Mouse (Mus musculus): ENCODE measurements around the gene Vps26c. TPM values are rescaled to one million over a fixed set of nuclear protein-coding genes. Genes with fewer than 3 reads are reported as not detected.
A peak's percentile ranks its signal among the peaks of the same experiment; 100 is the strongest.

Gene Vps26c
- polyA plus RNA-seq (2014; fragmentation: Nextera tagmentation; extraction: Ambion mirVana): 52.5 and 57.6 TPM in 2 replicates

DNA sequence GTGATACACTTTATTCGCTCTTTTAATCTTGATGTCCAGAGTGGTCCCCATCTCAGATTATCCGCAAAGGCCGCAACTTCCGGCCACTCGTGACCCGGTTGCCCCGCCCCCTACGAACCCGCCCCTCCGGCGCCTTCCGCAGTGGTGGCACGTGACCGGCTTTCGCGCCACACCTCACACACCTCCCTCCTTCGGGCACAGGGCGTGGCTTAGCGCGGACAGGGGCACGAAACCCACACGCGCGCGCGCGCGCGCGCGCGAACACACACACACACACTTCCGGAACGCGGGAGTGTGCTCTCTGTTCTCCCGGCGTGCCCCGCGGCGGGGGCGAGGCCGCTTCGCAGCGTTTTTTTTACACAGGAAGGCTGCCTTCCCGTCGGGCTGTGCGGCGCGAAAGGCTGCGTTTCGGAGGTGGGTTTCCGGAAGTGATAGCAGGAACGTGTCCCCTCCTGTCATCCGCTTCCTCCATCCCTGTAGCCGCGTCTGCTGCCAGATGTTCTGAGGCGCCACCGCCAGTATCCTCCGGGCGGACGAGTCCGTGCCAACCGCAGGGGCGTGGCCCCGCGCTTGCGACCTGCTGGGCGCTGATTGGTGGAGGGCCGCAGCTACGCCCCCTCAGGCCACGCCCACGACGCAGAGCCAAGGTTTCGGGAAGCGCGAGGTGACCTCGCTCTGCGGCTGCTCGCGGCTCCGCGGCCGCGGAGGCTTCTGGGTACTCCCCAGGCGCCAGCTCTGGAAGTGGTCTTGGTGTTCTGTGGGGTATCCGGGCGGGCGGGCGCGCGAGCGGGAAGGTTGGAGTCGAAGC is at the start of gene Vps26c:
Gene Vps26c, minus strand, starts transcription at position 487 of the 808 bp plus-strand sequence.
- Histone ChIP-seq H3K36me3 (ENCODE audit: control insufficient read depth, insufficient read depth, low read length) (no peaks in the 10 kb centered on the region), H3K9me3 (ENCODE audit: control insufficient read depth, low read length) (no peaks in the 10 kb centered on the region), H3K4me2 (ENCODE audit: low read length) (peak within 1 kb of the TSS; percentile 82), H3K9ac (ENCODE audit: low read length) (peak within 1 kb of the TSS; percentile 67), H3K27ac (ENCODE audit: low read depth) (peak within 1 kb of the TSS; percentile 97), H3K27me3 (replicated peaks; ENCODE audit: control insufficient read depth, insufficient read depth, low read length) (no peaks in the 10 kb centered on the region), H3K4me1 (replicated peaks; ENCODE audit: control insufficient read depth, insufficient read depth, low read length) (peaks cover 23% of the 10 kb centered on the region), H3K4me3 (ENCODE audit: low read depth, low read length) (peak within 1 kb of the TSS; percentile 93)
- DNase-seq (ENCODE audit: low spot score) (peak; percentile 98), ATAC-seq (replicated peaks; ENCODE audit: low FRiP score, low TSS enrichment, low read depth) (peak; percentile 91)
- WGBS: under 1% methylated on average over 92 of the region's 93 CpGs

DNA sequence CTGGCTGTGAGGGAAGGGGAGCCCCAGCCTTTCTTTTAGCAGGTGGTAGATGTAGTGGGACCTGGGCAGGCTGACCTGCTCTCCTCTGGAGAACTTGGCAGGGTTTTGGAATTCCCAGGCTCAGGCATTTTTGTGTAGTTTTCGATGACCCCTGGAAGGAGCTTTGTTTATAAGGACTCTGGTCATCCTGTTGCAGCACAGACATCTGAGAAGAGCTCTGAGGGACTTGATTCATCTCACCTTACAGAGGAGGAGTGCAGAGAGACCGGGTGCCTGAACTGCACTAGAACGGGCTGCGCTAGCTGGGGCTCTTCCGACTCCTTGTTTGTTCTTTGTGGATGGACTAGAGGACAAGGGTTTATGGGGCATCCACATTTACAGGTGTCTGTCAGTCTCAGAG is 49.1 kb upstream of the Vps26c start:
- Histone ChIP-seq H3K27me3 (replicated peaks; ENCODE audit: control insufficient read depth, insufficient read depth, low read length) (no peaks in the 10 kb centered on the region), H3K4me2 (ENCODE audit: low read length) (no peak overlapping the region), H3K9me3 (ENCODE audit: control insufficient read depth, low read length) (no peaks in the 10 kb centered on the region), H3K36me3 (ENCODE audit: control insufficient read depth, insufficient read depth, low read length) (no peaks in the 10 kb centered on the region), H3K9ac (ENCODE audit: low read length) (no peak overlapping the region), H3K27ac (ENCODE audit: low read depth) (no peak overlapping the region), H3K4me3 (ENCODE audit: low read depth, low read length) (no peak overlapping the region), H3K4me1 (replicated peaks; ENCODE audit: control insufficient read depth, insufficient read depth, low read length) (peaks cover 43% of the 10 kb centered on the region)
- 32% methylated on average over 5 of the region's 5 CpGs for WGBS
- ATAC-seq (replicated peaks; ENCODE audit: low FRiP score, low TSS enrichment, low read depth) (no peak), DNase-seq (ENCODE audit: low spot score) (no peak)

DNA sequence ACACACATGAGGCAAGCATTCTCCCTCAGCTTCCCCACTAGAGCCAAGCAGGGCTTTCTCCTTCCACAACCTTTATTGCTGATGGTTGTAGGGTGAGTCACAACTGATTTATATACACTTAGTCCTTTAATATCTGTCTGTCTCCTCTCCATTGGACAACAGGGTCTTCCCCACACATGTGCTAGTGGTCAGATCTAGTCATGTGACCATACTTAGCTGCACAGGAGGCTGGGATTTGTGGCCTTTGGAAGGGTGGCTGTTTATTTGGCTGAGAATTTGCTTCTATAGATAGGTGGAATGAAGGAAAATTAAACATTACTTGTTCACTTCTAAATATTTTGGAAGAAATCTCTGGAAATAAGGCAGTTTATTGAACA is 48.1 kb upstream of the Vps26c start:
- H3K4me3 ChIP-seq (ENCODE audit: low read depth, low read length): no peak overlapping the region
- ATAC-seq (replicated peaks; ENCODE audit: low FRiP score, low TSS enrichment, low read depth) (no peak), DNase-seq (ENCODE audit: low spot score) (no peak)
- no peaks in the 10 kb centered on the region for H3K27me3 ChIP-seq (replicated peaks; ENCODE audit: control insufficient read depth, insufficient read depth, low read length)
- no peaks in the 10 kb centered on the region for H3K9me3 ChIP-seq (ENCODE audit: control insufficient read depth, low read length)
- peaks cover 37% of the 10 kb centered on the region for H3K4me1 ChIP-seq (replicated peaks; ENCODE audit: control insufficient read depth, insufficient read depth, low read length)
- no peaks in the 10 kb centered on the region for H3K36me3 ChIP-seq (ENCODE audit: control insufficient read depth, insufficient read depth, low read length)
- no peak overlapping the region for H3K27ac ChIP-seq (ENCODE audit: low read depth)
- H3K9ac ChIP-seq (ENCODE audit: low read length): no peak overlapping the region
- H3K4me2 ChIP-seq (ENCODE audit: low read length): no peak overlapping the region

DNA sequence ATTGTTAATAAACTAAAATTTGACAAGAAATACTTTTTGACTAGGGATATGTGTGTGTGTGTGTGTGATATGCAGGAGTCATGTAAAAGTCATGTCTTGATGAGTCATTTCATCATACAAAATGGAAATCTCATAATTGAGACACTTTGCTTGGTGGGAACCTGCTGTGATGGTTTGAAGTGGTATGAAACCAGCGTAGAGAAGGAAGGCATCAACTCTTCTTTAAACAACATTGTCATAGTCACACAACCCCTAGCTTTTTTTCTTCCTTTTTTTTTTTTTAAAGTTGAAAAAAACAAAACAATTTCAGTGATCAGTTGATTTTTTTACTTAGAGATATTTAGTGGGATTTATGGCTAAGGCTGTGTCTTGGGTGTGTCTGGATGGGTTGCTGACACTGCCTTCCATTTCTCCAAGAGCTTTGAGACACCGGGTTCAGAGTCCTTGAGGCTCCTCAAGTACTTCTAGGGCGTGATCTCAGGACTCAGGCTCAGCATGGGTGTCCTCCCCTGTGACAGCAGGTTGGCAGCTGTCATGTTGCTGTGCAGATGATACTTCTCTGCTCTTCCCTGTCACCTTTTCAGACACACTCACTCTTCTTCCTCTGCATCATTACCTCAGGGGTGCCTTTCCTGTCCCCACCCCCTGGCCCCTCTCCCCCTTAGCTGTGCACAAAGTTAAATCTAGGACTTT is 47.5 kb upstream of the Vps26c start:
- Histone ChIP-seq H3K9ac (ENCODE audit: low read length) (no peak overlapping the region), H3K27ac (ENCODE audit: low read depth) (no peak overlapping the region), H3K4me2 (ENCODE audit: low read length) (no peak overlapping the region), H3K27me3 (replicated peaks; ENCODE audit: control insufficient read depth, insufficient read depth, low read length) (no peaks in the 10 kb centered on the region), H3K4me1 (replicated peaks; ENCODE audit: control insufficient read depth, insufficient read depth, low read length) (peaks cover 34% of the 10 kb centered on the region), H3K9me3 (ENCODE audit: control insufficient read depth, low read length) (no peaks in the 10 kb centered on the region), H3K36me3 (ENCODE audit: control insufficient read depth, insufficient read depth, low read length) (no peaks in the 10 kb centered on the region), H3K4me3 (ENCODE audit: low read depth, low read length) (no peak overlapping the region)
- WGBS: 66% methylated on average over 3 of the region's 3 CpGs
- ATAC-seq (replicated peaks; ENCODE audit: low FRiP score, low TSS enrichment, low read depth) (no peak), DNase-seq (ENCODE audit: low spot score) (no peak)

DNA sequence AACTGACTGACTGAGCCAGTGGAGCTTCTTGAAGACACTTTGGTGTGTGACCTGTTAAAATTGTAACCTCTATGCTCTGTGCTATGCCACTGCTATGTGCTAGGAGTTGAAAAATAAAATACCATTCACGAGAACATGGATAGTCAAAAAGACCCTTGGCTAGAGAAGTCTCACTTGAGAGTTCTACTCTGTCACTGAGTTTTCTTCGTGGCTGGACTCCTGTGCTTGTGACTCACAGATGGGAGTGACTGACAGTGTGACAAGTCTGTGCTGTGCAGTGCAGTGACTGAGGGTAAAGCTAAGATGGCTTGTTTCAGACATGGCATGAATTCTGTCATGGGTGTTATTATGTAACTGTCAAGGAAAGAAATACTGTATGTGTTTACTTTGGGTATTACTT is 45.8 kb upstream of the Vps26c start:
- no peaks in the 10 kb centered on the region for H3K9me3 ChIP-seq (ENCODE audit: control insufficient read depth, low read length)
- H3K4me3 ChIP-seq (ENCODE audit: low read depth, low read length): no peak overlapping the region
- peak overlapping the region; percentile 39 for H3K4me2 ChIP-seq (ENCODE audit: low read length)
- no peak for DNase-seq (ENCODE audit: low spot score)
- no peak for ATAC-seq (replicated peaks; ENCODE audit: low FRiP score, low TSS enrichment, low read depth)
- H3K9ac ChIP-seq (ENCODE audit: low read length): 0 out of 2 replicates have a peak overlapping the region, but pooled peaks have one; percentile 1
- H3K27me3 ChIP-seq (replicated peaks; ENCODE audit: control insufficient read depth, insufficient read depth, low read length): no peaks in the 10 kb centered on the region
- peaks cover 33% of the 10 kb centered on the region for H3K4me1 ChIP-seq (replicated peaks; ENCODE audit: control insufficient read depth, insufficient read depth, low read length)
- no peak overlapping the region for H3K27ac ChIP-seq (ENCODE audit: low read depth)
- 43% methylated on average over 2 of the region's 2 CpGs for WGBS
- H3K36me3 ChIP-seq (ENCODE audit: control insufficient read depth, insufficient read depth, low read length): no peaks in the 10 kb centered on the region

DNA sequence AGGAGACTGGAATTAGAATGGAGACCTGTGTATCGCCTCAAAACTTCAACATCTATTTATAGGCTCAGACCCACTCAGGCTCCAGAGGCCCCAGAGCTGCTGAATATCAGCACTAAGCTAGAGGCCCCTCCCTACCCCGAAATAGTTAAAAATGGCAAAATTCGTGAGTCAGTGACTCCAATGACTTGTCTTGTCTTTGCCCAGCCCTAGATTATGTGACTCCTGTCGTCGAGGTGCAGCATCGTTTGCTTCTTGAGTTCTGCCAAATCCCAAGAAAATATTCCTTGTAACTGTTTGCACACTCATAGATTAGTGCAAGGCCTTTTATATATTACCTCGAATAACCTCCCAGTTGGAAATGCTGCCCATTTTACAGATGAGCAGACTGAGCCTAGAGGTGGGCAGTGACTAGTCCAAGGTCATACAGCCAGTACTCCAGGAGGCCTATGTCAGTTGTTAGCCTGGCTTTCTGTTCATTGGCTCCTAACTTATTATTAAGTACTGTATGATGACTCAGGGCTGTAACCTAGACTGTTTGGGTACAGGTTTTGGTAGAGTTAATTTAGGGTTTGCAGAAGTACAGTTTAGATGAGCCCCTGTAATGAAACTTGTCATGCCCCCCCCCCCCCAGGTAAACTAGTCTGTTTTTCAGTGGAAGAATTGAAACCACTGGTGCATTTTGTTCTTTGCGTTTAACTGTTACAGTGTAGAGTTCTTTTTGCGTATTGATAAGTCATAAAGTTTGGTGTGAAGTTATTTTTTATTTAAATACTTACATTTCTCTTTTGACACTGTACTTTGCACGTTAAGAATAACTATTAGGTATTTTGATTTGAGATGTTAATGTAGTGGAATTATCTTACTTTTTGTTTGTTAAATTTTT is 44.7 kb upstream of the Vps26c start:
- Histone ChIP-seq H3K4me1 (replicated peaks; ENCODE audit: control insufficient read depth, insufficient read depth, low read length) (peaks cover 33% of the 10 kb centered on the region), H3K9me3 (ENCODE audit: control insufficient read depth, low read length) (no peaks in the 10 kb centered on the region), H3K36me3 (ENCODE audit: control insufficient read depth, insufficient read depth, low read length) (no peaks in the 10 kb centered on the region), H3K9ac (ENCODE audit: low read length) (peak overlapping the region; percentile 99), H3K27me3 (replicated peaks; ENCODE audit: control insufficient read depth, insufficient read depth, low read length) (no peaks in the 10 kb centered on the region), H3K4me2 (ENCODE audit: low read length) (peak overlapping the region; percentile 76), H3K4me3 (ENCODE audit: low read depth, low read length) (peak overlapping the region; percentile 97), H3K27ac (ENCODE audit: low read depth) (peak overlapping the region; percentile 100)
- ATAC-seq (replicated peaks; ENCODE audit: low FRiP score, low TSS enrichment, low read depth) (no peak), DNase-seq (ENCODE audit: low spot score) (no peak)
- WGBS: 23% methylated on average over 10 of the region's 10 CpGs

DNA sequence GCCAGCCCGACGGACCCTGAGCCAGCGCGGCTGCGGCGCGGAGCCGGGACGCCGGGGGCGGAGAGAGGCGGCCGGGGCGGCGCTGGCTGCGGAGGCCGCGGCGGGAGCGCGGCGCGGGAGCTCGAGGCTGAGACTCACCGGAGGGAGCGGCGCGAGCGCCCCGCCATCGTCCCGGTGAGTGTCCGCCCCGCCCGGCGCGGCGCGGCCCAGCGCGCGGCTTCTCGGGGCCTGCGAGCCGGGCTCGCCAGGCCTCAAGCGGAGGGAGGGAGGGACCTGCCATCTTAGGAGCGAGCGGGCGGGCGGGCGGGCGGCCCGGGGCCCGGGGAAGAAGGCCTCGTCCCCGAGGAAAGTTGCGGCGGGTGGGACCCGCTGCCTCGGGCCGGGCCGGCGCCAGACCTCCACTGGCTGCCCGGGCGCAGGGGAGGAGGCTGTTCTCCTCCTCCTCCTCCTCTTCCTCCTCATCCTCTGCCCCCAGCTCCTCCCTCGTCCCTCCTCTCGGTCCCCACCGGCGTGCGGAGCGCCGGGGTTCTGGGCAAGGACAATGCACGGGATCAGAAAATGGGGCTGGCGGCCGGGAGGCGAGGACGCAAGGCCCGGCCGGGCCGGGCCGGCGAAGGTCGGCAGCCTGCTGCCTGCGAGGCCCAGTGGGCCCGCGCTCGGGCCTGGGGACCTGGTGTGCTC is 43.9 kb upstream of the Vps26c start:
- peak overlapping the region; percentile 76 for H3K4me2 ChIP-seq (ENCODE audit: low read length)
- H3K9ac ChIP-seq (ENCODE audit: low read length): peak overlapping the region; percentile 99
- peak overlapping the region; percentile 100 for H3K27ac ChIP-seq (ENCODE audit: low read depth)
- ATAC-seq (replicated peaks; ENCODE audit: low FRiP score, low TSS enrichment, low read depth): peak; percentile 7; the same call in 1 of the 2 replicates
- H3K4me3 ChIP-seq (ENCODE audit: low read depth, low read length): peak overlapping the region; percentile 97
- H3K36me3 ChIP-seq (ENCODE audit: control insufficient read depth, insufficient read depth, low read length): no peaks in the 10 kb centered on the region
- peak; percentile 79 for DNase-seq (ENCODE audit: low spot score)
- WGBS: under 1% methylated on average over 36 of the region's 88 CpGs
- no peaks in the 10 kb centered on the region for H3K9me3 ChIP-seq (ENCODE audit: control insufficient read depth, low read length)
- no peaks in the 10 kb centered on the region for H3K27me3 ChIP-seq (replicated peaks; ENCODE audit: control insufficient read depth, insufficient read depth, low read length)
- H3K4me1 ChIP-seq (replicated peaks; ENCODE audit: control insufficient read depth, insufficient read depth, low read length): peaks cover 36% of the 10 kb centered on the region
